Mouse (Mus musculus) liver, embryonic 12.5 days (tissue): ENCODE results near the gene Tmem184c. TPM values are rescaled to one million over a fixed set of nuclear protein-coding genes. Genes with fewer than 3 reads are reported as not detected.

Experiments
- ATAC-seq: fragments of 200-750 bp; cut with Nextera tagmentation; 2 replicates; pipeline ENCODE4 v1.8.0; 2017; ENCODE audit warnings: moderate number of reproducible peaks, mild to moderate bottlenecking, moderate library complexity
- H3K27ac ChIP-seq: fragments of 300-500 bp; sonication (generic); 2 replicates; pipeline ENCODE4 v1.5.1; 2016; ENCODE audit warnings: mild to moderate bottlenecking
- H3K27me3 ChIP-seq: fragments of 300-500 bp; sonication (generic); replicated peaks from 2 replicates; pipeline ENCODE4 v1.6.1; 2016; ENCODE audit warnings: mild to moderate bottlenecking, moderate library complexity
- H3K36me3 ChIP-seq: fragments of 300-500 bp; sonication (generic); 2 replicates; pipeline ENCODE4 v1.6.1; 2016; ENCODE audit warnings: mild to moderate bottlenecking, moderate library complexity
- H3K4me1 ChIP-seq: fragments of 300-500 bp; sonication (generic); 2 replicates; pipeline ENCODE4 v1.6.1; 2016
- H3K4me2 ChIP-seq: fragments of 300-500 bp; sonication (generic); 2 replicates; pipeline ENCODE4 v1.6.1; 2016; ENCODE audit warnings: mild to moderate bottlenecking, moderate library complexity
- H3K4me3 ChIP-seq: fragments of 300-500 bp; sonication (generic); 2 replicates; pipeline ENCODE4 v1.5.1; 2016; ENCODE audit warnings: mild to moderate bottlenecking, moderate library complexity
- H3K9ac ChIP-seq: fragments of 300-500 bp; sonication (generic); 2 replicates; pipeline ENCODE4 v1.6.1; 2016; ENCODE audit warnings: mild to moderate bottlenecking, moderate library complexity
- H3K9me3 ChIP-seq: fragments of 300-500 bp; sonication (generic); replicated peaks from 2 replicates; pipeline ENCODE4 v1.6.1; 2016; ENCODE audit warnings: mild to moderate bottlenecking, moderate library complexity
- WGBS: fragments of 180-500 bp; shearing (Covaris S2); methylation state at CpG from one replicate; pipeline ENCODE4 v1.1.7; 2016; ENCODE audit not compliant: insufficient replicate concordance; 5-methylcytosine and 5-hydroxymethylcytosine counted together
- polyA plus RNA-seq: library from polyadenylated mRNA; unstranded; fragments of >200 nt; fragmentation: Nextera tagmentation; extraction: Ambion mirVana; gene quantifications from 2 replicates; pipeline ENCODE4 v1.2.1, GENCODE M21; 2016

Tmem184c gene
- polyA plus RNA-seq, 1 experiment from 2014 or later: 7.8 TPM

- WGBS: 64% methylated on average over 2 of the region's 2 CpGs
- Histone ChIP-seq H3K9ac (no peak overlapping the region), H3K4me1 (no peaks in the 10 kb centered on the region), H3K9me3 (no peaks in the 10 kb centered on the region), H3K27ac (no peak overlapping the region), H3K27me3 (0 out of 2 replicates have a peak, but pooled peaks cover 3% of the 10 kb centered on the region), H3K36me3 (no peaks in the 10 kb centered on the region), H3K4me3 (no peak overlapping the region), H3K4me2 (no peak overlapping the region)
- ATAC-seq: no peak
These were observed 7.4 kb upstream of the Tmem184c start for GRCm38 (mm10) chr8:77617916-77618315.

- H3K9me3 ChIP-seq: no peaks in the 10 kb centered on the region
- H3K27ac ChIP-seq: no peak overlapping the region
- H3K4me1 ChIP-seq: peaks cover 18% of the 10 kb centered on the region; the same call in 1 of the 2 replicates
- peak overlapping the region; percentile 63 for H3K4me3 ChIP-seq
- no peak for ATAC-seq
- peak overlapping the region; percentile 57; the same call in 1 of the 2 replicates for H3K9ac ChIP-seq
- 18% methylated on average over 7 of the region's 7 CpGs for WGBS
- peaks cover 6% of the 10 kb centered on the region; the same call in 1 of the 2 replicates for H3K36me3 ChIP-seq
- H3K27me3 ChIP-seq: no peaks in the 10 kb centered on the region; the same call in 1 of the 2 replicates
- H3K4me2 ChIP-seq: peak overlapping the region; percentile 80
These were observed 877 bp downstream of the Tmem184c start for GRCm38 (mm10) chr8:77609621-77610020.

GRCm38 (mm10) chr8:77584174-77584573, 26.3 kb downstream of the Tmem184c start:
- Histone ChIP-seq H3K4me2 (no peak overlapping the region), H3K4me1 (no peaks in the 10 kb centered on the region), H3K9me3 (no peaks in the 10 kb centered on the region), H3K4me3 (no peak overlapping the region), H3K27me3 (no peaks in the 10 kb centered on the region), H3K27ac (no peak overlapping the region), H3K9ac (no peak overlapping the region), H3K36me3 (peaks cover 35% of the 10 kb centered on the region)
- WGBS: 47% methylated on average over 4 of the region's 4 CpGs
- ATAC-seq: no peak

- no peak overlapping the region for H3K4me3 ChIP-seq
- H3K9me3 ChIP-seq: no peaks in the 10 kb centered on the region
- H3K9ac ChIP-seq: no peak overlapping the region
- H3K27ac ChIP-seq: no peak overlapping the region
- no peak for ATAC-seq
- H3K4me2 ChIP-seq: no peak overlapping the region
- H3K27me3 ChIP-seq: no peaks in the 10 kb centered on the region
- WGBS: 82% methylated on average over 7 of the region's 7 CpGs
- no peaks in the 10 kb centered on the region for H3K4me1 ChIP-seq
- peaks cover 66% of the 10 kb centered on the region for H3K36me3 ChIP-seq
These were observed 32.8 kb downstream of the Tmem184c start for GRCm38 (mm10) chr8:77577674-77578073.

GRCm38 (mm10) chr8:77574229-77574628, 36.3 kb downstream of the Tmem184c start:
- Histone ChIP-seq H3K9me3 (no peaks in the 10 kb centered on the region), H3K36me3 (peaks cover 63% of the 10 kb centered on the region), H3K4me3 (no peak overlapping the region), H3K27me3 (no peaks in the 10 kb centered on the region), H3K4me2 (no peak overlapping the region), H3K4me1 (no peaks in the 10 kb centered on the region), H3K9ac (no peak overlapping the region), H3K27ac (no peak overlapping the region)
- no peak for ATAC-seq
- 82% methylated on average over 5 of the region's 5 CpGs for WGBS

GRCm38 (mm10) chr8:77561441-77561840, 49.1 kb downstream of the Tmem184c start:
- Histone ChIP-seq H3K4me3 (no peak overlapping the region), H3K4me2 (no peak overlapping the region), H3K27ac (no peak overlapping the region), H3K9ac (no peak overlapping the region), H3K4me1 (no peaks in the 10 kb centered on the region), H3K9me3 (no peaks in the 10 kb centered on the region), H3K36me3 (peaks cover 85% of the 10 kb centered on the region), H3K27me3 (no peaks in the 10 kb centered on the region)
- no peak for ATAC-seq
- 73% methylated on average over 3 of the region's 3 CpGs for WGBS

GRCm38 (mm10) chr8:77552491-77552890, 58.0 kb downstream of the Tmem184c start:
- no peak for ATAC-seq
- Histone ChIP-seq H3K27ac (no peak overlapping the region), H3K4me1 (peaks cover 13% of the 10 kb centered on the region), H3K36me3 (peaks cover 63% of the 10 kb centered on the region), H3K9me3 (no peaks in the 10 kb centered on the region; the same call in 1 of the 2 replicates), H3K4me3 (no peak overlapping the region), H3K27me3 (no peaks in the 10 kb centered on the region), H3K4me2 (no peak overlapping the region), H3K9ac (no peak overlapping the region)
- WGBS: 85% methylated on average over 3 of the region's 3 CpGs

GRCm38 (mm10) chr8:77549881-77550580, 60.5 kb downstream of the Tmem184c start:
- Histone ChIP-seq H3K9ac (peak overlapping the region; percentile 84), H3K36me3 (peaks cover 39% of the 10 kb centered on the region), H3K4me3 (peak overlapping the region; percentile 74), H3K4me1 (peaks cover 20% of the 10 kb centered on the region), H3K4me2 (peak overlapping the region; percentile 83), H3K27me3 (no peaks in the 10 kb centered on the region), H3K27ac (peak overlapping the region; percentile 83), H3K9me3 (no peaks in the 10 kb centered on the region; the same call in 1 of the 2 replicates)
- ATAC-seq: peak; percentile 33
- 13% methylated on average over 7 of the region's 7 CpGs for WGBS

GRCm38 (mm10) chr8:77549121-77549706, 61.3 kb downstream of the Tmem184c start, which contains the start of gene Prmt9:
Gene Prmt9, plus strand, starts transcription at chr8:77549397.
- peak; percentile 94 for ATAC-seq
- Histone ChIP-seq H3K27ac (peak within 1 kb of the TSS; percentile 83), H3K9me3 (no peaks in the 10 kb centered on the region; the same call in 1 of the 2 replicates), H3K9ac (peak within 1 kb of the TSS; percentile 84), H3K4me1 (peaks cover 28% of the 10 kb centered on the region), H3K4me2 (peak within 1 kb of the TSS; percentile 83), H3K36me3 (peaks cover 33% of the 10 kb centered on the region), H3K4me3 (peak within 1 kb of the TSS; percentile 74), H3K27me3 (no peaks in the 10 kb centered on the region)
- 4% methylated on average over 42 of the region's 42 CpGs for WGBS

Other genes starting within 250 kb of the Tmem184c start
- gene Arhgap10, start 92.7 kb downstream of the Tmem184c start, polyA plus RNA-seq: 13.5 and 13.8 TPM in 2 replicates
- 12.7 and 13.1 TPM in 2 replicates for gene Prmt9, start 61.3 kb downstream of the Tmem184c start, polyA plus RNA-seq
- 3.9 and 4.1 TPM in 2 replicates for gene Ednra, start 113.8 kb upstream of the Tmem184c start, polyA plus RNA-seq